In the genomic region with DNA sequence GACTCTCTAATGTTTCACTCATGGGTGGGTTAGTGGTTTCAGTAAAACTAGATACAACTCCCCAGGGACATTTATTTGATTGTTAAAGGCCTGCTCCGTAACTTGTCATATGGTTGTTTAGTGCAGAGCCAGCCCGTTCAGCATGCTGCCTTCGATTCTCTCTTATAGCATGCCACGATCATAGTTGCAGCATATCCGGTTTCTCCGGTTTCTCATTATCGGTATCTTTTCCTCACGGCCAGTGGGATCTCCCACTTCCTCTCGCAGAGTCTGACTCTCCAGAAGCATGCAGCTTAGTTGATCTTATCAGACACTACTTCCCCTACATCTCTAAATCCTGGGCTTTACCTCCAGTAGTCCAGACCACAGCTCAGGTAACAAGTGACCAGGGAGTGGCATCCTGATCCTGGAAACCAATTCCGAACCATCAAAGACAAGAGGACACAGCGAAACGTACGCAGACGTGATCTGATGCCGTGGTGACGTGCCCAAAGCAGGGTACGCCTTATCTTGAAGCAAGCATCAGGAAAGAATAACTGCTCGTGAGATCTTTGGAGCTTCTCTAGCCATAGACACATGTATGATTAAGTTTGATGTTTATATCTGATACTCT, we compare ENCODE assay signal across 9 mouse cellular contexts.
DNase-seq lines count a peak whose midpoint lies in the region; ATAC-seq and TF ChIP-seq lines count a peak whose summit lies in the region.
"Had no signal": no experiment of that assay in that cellular context is flagged by ENCODE, and none has a peak within 500 bp of the region (broad histone marks: within the 10 kb centered on the region; RNA-seq: fewer than 3 reads in every experiment).

No protein-coding gene starts in this region.

- H3K27ac ChIP-seq in lung, embryonic 14.5 days (ENCODE audit: low read depth): peak overlapping the region; percentile 42; the same call in 1 of the 2 replicates
- H3K27ac ChIP-seq in liver, embryonic 12.5 days: peak overlapping the region; percentile 18; the same call in 1 of the 2 replicates
- H3K27ac ChIP-seq: midbrain, embryonic 13.5 days had no signal

- H3K36me3 ChIP-seq in lung, embryonic 14.5 days (ENCODE audit: insufficient read depth): no peaks in the 10 kb centered on the region
- H3K36me3 ChIP-seq in liver, embryonic 12.5 days: no peaks in the 10 kb centered on the region
- H3K36me3 ChIP-seq: midbrain, embryonic 13.5 days had no signal

- H3K9ac ChIP-seq in lung, embryonic 14.5 days: no peak overlapping the region
- no peak overlapping the region for H3K9ac ChIP-seq in liver, embryonic 12.5 days
- H3K9ac ChIP-seq: midbrain, embryonic 13.5 days had no signal

- no peak overlapping the region for H3K4me3 ChIP-seq in lung, embryonic 14.5 days (ENCODE audit: low read depth, low read length)
- H3K4me3 ChIP-seq in liver, embryonic 12.5 days: no peak overlapping the region; the same call in 1 of the 2 replicates
- H3K4me3 ChIP-seq: midbrain, embryonic 13.5 days had no signal

- no peak for ATAC-seq in lung, embryonic 14.5 days (ENCODE audit: insufficient read depth)
- peak; percentile 11; the same call in 1 of the 2 replicates for ATAC-seq in liver, embryonic 12.5 days
- ATAC-seq: midbrain, embryonic 13.5 days had no signal

- DNase-seq in heart, adult 11 months: peak; percentile 83
- no peak for DNase-seq in heart, postnatal 14 days
- peak; percentile 46 for DNase-seq in lung, embryonic 14.5 days
- no peak for DNase-seq in lung, postnatal 25 days (ENCODE audit: low spot score)
- peak; percentile 71 for DNase-seq in naive thymus-derived CD4-positive, alpha-beta T cell, adult 2 months (ENCODE audit: low read depth)
- DNase-seq in embryo, embryonic 11 days: no peak
- DNase-seq in left cerebral cortex, postnatal 10 days (ENCODE audit: extremely low spot score in 1 of 2, low spot score in 2 of 2): no peak

- no peak for TF ChIP-seq CTCF in lung, embryonic 14.5 days (IDR thresholded peaks at IDR 0.05; ENCODE audit: low read depth)

- peaks cover 7% of the 10 kb centered on the region; the same call in 1 of the 2 replicates for H3K4me1 ChIP-seq in lung, embryonic 14.5 days (ENCODE audit: insufficient read depth)
- H3K4me1 ChIP-seq in liver, embryonic 12.5 days: peaks cover 39% of the 10 kb centered on the region

- H3K9me3 ChIP-seq in lung, embryonic 14.5 days (ENCODE audit: low read depth, low read length): no peaks in the 10 kb centered on the region
- no peaks in the 10 kb centered on the region for H3K9me3 ChIP-seq in liver, embryonic 12.5 days (replicated peaks)
- H3K9me3 ChIP-seq: midbrain, embryonic 13.5 days had no signal

- no peaks in the 10 kb centered on the region for H3K27me3 ChIP-seq in lung, embryonic 14.5 days (ENCODE audit: insufficient read depth, low read length)
- no peaks in the 10 kb centered on the region for H3K27me3 ChIP-seq in liver, embryonic 12.5 days (replicated peaks)
- H3K27me3 ChIP-seq: midbrain, embryonic 13.5 days had no signal

- 58% methylated on average over 18 of the region's 18 CpGs for WGBS in lung, embryonic 14.5 days
- WGBS in liver, embryonic 12.5 days (ENCODE audit: insufficient replicate concordance): 25% methylated on average over 18 of the region's 18 CpGs

- peak overlapping the region; percentile 25 for H3K4me2 ChIP-seq in lung, embryonic 14.5 days
- peak overlapping the region; percentile 47 for H3K4me2 ChIP-seq in liver, embryonic 12.5 days
- H3K4me2 ChIP-seq: midbrain, embryonic 13.5 days had no signal

- intact Hi-C loops in heart, postnatal 14 days (cut with DNase I): loop anchor here (5.0 to 10.0 kb wide), 3 partner anchors 35 to 505 kb away; no protein-coding TSS in a partner anchor
- intact Hi-C loops in left cerebral cortex, postnatal 10 days (cut with DNase I): loop anchor here (5.0 kb wide), 2 partner anchors 110 to 315 kb away; no protein-coding TSS in a partner anchor

Comparison
In these comparisons a context has a peak if more than half of its experiments do, and no peak if none do; other contexts are left out.
1. DNase-seq: peak in heart, adult 11 months (single experiment), lung, embryonic 14.5 days (single experiment) and naive thymus-derived CD4-positive, alpha-beta T cell, adult 2 months (single experiment); none in heart, postnatal 14 days (0 of 2), lung, postnatal 25 days (single experiment), embryo, embryonic 11 days (single experiment) and left cerebral cortex, postnatal 10 days (0 of 2).